In the genomic region with DNA sequence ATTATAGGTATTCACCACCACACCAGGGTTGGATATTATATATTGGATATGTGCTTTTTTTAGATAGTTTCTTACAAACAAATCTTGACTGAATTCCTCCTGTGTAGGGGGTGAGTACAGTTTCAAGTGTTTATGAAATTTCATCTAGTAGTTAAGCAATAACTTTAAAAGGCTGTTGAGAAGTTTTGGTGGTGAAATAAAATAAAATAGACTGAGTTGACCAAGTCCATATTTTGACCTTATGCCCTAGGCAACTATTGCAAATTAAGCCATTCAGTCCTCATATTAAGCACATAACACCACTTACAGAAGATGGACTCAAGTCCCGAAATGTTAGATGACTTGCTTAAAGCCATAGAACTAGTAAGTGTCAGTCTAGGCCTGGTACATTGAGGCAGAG, we compare ENCODE assay signal across 30 mouse cellular contexts. TPM values are rescaled to one million over a fixed set of nuclear protein-coding genes. Genes with fewer than 3 reads are reported as not detected.
DNase-seq lines count a peak whose midpoint lies in the region; ATAC-seq and TF ChIP-seq lines count a peak whose summit lies in the region.
"Had no signal": no experiment of that assay in that cellular context is flagged by ENCODE, and none has a peak within 500 bp of the region (broad histone marks: within the 10 kb centered on the region; RNA-seq: fewer than 3 reads in every experiment).

No protein-coding gene starts in this region.

- H3K4me2 ChIP-seq in liver, embryonic 12.5 days: no peak overlapping the region
- H3K4me2 ChIP-seq in lung, postnatal 0 days (replicated peaks; ENCODE audit: low read depth, low read length): no peak overlapping the region
- H3K4me2 ChIP-seq: embryonic facial prominence, embryonic 13.5 days; embryonic facial prominence, embryonic 15.5 days; forebrain, embryonic 12.5 days had no signal

- no peak overlapping the region for H3K9ac ChIP-seq in liver, adult 2 months (ENCODE audit: low read depth, low read length)
- H3K9ac ChIP-seq in liver, embryonic 12.5 days: no peak overlapping the region
- H3K9ac ChIP-seq in lung, postnatal 0 days (replicated peaks; ENCODE audit: low read depth): no peak overlapping the region
- H3K9ac ChIP-seq: embryonic facial prominence, embryonic 13.5 days; embryonic facial prominence, embryonic 15.5 days; forebrain, embryonic 12.5 days had no signal

- no peaks in the 10 kb centered on the region for H3K9me3 ChIP-seq in liver, embryonic 12.5 days (replicated peaks)
- H3K9me3 ChIP-seq in lung, postnatal 0 days (ENCODE audit: low read length): no peaks in the 10 kb centered on the region
- H3K9me3 ChIP-seq: embryonic facial prominence, embryonic 13.5 days; embryonic facial prominence, embryonic 15.5 days; forebrain, embryonic 10.5 days; forebrain, embryonic 12.5 days; G1E had no signal

- H3K4me1 ChIP-seq in liver, adult 2 months (ENCODE audit: control insufficient read depth, insufficient read depth, low read length): peaks cover 20% of the 10 kb centered on the region
- peaks cover 20% of the 10 kb centered on the region for H3K4me1 ChIP-seq in liver, embryonic 12.5 days
- no peaks in the 10 kb centered on the region; the same call in 1 of the 2 replicates for H3K4me1 ChIP-seq in lung, postnatal 0 days (ENCODE audit: insufficient read depth, low read depth, low read length)
- H3K4me1 ChIP-seq in brown adipose tissue, adult 24 weeks (ENCODE audit: control insufficient read depth, insufficient read depth, insufficient read length, low read length): peaks cover 5% of the 10 kb centered on the region; the same call in 1 of the 2 replicates

- H3K36me3 ChIP-seq in liver, adult 2 months (ENCODE audit: control insufficient read depth, insufficient read depth, low read length): no peaks in the 10 kb centered on the region
- no peaks in the 10 kb centered on the region for H3K36me3 ChIP-seq in liver, embryonic 12.5 days
- H3K36me3 ChIP-seq in lung, postnatal 0 days (ENCODE audit: insufficient read depth, low read length): no peaks in the 10 kb centered on the region
- H3K36me3 ChIP-seq: embryonic facial prominence, embryonic 13.5 days; embryonic facial prominence, embryonic 15.5 days; forebrain, embryonic 10.5 days; forebrain, embryonic 12.5 days had no signal

- no peak for ATAC-seq in liver, embryonic 12.5 days
- ATAC-seq in lung, postnatal 0 days: no peak
- ATAC-seq: CD4-positive, CD25-positive, alpha-beta regulatory T cell, adult 4 months; forebrain, embryonic 14.5 days; forebrain, embryonic 16.5 days had no signal

- H3K79me2 ChIP-seq in liver, adult 2 months (ENCODE audit: control insufficient read depth, insufficient read depth, low read length): peaks cover 19% of the 10 kb centered on the region

- 0 out of 2 replicates have a peak, but pooled peaks have one; percentile 17 for TF ChIP-seq EP300 in lung, postnatal 0 days (IDR thresholded peaks at IDR 0.05)

- no peaks in the 10 kb centered on the region for H3K27me3 ChIP-seq in liver, adult 2 months (ENCODE audit: control insufficient read depth, insufficient read depth, low read length)
- no peaks in the 10 kb centered on the region for H3K27me3 ChIP-seq in liver, embryonic 12.5 days (replicated peaks)
- no peaks in the 10 kb centered on the region for H3K27me3 ChIP-seq in lung, postnatal 0 days (replicated peaks; ENCODE audit: insufficient read depth, low read length)
- H3K27me3 ChIP-seq: CH12.LX; embryonic facial prominence, embryonic 13.5 days; embryonic facial prominence, embryonic 15.5 days; forebrain, embryonic 12.5 days had no signal

- DNase-seq in liver, adult 2 months (ENCODE audit: extremely low read depth, low read depth, low spot score): peak; percentile 81
- DNase-seq in lung, postnatal 0 days (ENCODE audit: low spot score): peak; percentile 74
- no peak for DNase-seq in lung, postnatal 36 days
- no peak for DNase-seq in ovary, postnatal 10 days (ENCODE audit: low spot score)
- DNase-seq: adrenal gland, adult 8-10 months; adrenal gland, postnatal 14 days; adrenal gland, postnatal 36 days; B cell, adult 2 months; cerebellum, adult 11 months; cerebellum, adult 18-20 months; cerebellum, adult 8-10 months; cerebellum, adult 9-11 months; cerebellum, postnatal 14 days; cerebellum, postnatal 36 days; embryo, embryonic 11 days had no signal

- 23% methylated on average over 1 of the region's 1 CpGs for WGBS in liver, adult 2 months
- WGBS in liver, embryonic 12.5 days (ENCODE audit: insufficient replicate concordance): 73% methylated on average over 1 of the region's 1 CpGs
- 72% methylated on average over 1 of the region's 1 CpGs for WGBS in lung, postnatal 0 days

- no peak overlapping the region for H3K4me3 ChIP-seq in liver, adult 2 months (ENCODE audit: insufficient read depth, low read depth, low read length)
- H3K4me3 ChIP-seq in liver, embryonic 12.5 days: no peak overlapping the region
- H3K4me3 ChIP-seq in lung, postnatal 0 days (ENCODE audit: low read depth, low read length): no peak overlapping the region
- H3K4me3 ChIP-seq in brown adipose tissue, adult 24 weeks (ENCODE audit: insufficient read depth, low read depth, low read length): no peak overlapping the region
- H3K4me3 ChIP-seq: embryonic facial prominence, embryonic 13.5 days; embryonic facial prominence, embryonic 15.5 days; erythroblast, embryonic 14.5 days; forebrain, embryonic 10.5 days; forebrain, embryonic 12.5 days had no signal

- TF ChIP-seq CTCF in liver, adult 2 months (IDR thresholded peaks at IDR 0.05; ENCODE audit: low read depth, low read length): no peak
- TF ChIP-seq CTCF in lung, postnatal 0 days (IDR thresholded peaks at IDR 0.05): no peak

- peak overlapping the region; percentile 93 for H3K27ac ChIP-seq in liver, adult 2 months (replicated peaks; ENCODE audit: insufficient read depth, low read depth, low read length)
- H3K27ac ChIP-seq in liver, embryonic 12.5 days: no peak overlapping the region
- H3K27ac ChIP-seq in lung, postnatal 0 days (ENCODE audit: low read length): 0 out of 2 replicates have a peak overlapping the region, but pooled peaks have one; percentile 26
- peak overlapping the region; percentile 68 for H3K27ac ChIP-seq in brown adipose tissue, adult 24 weeks (replicated peaks; ENCODE audit: low read depth, low read length)
- H3K27ac ChIP-seq: embryonic facial prominence, embryonic 13.5 days; embryonic facial prominence, embryonic 15.5 days; forebrain, embryonic 10.5 days; forebrain, embryonic 12.5 days had no signal

- no peak for TF ChIP-seq POLR2A in liver, adult 2 months (IDR thresholded peaks at IDR 0.05; ENCODE audit: extremely low read depth, insufficient read depth, low read length)

RNA-seq across cellular contexts. Expression of a gene that starts 1.9 kb away (rescaled TPM):
- total RNA-seq in liver, adult 2 months (2014; rRNA removed): 46.7 and 54.1 TPM in 2 replicates
- 26.3 and 28.8 TPM in 2 replicates for polyA plus RNA-seq in liver, adult 2 months (2012; rRNA removed)
- 13.3 and 14.2 TPM in 2 replicates for polyA plus RNA-seq in liver, embryonic 12.5 days (2016; fragmentation: Nextera tagmentation; extraction: Ambion mirVana)
- polyA plus RNA-seq in lung, postnatal 0 days (2015; fragmentation: Nextera tagmentation; extraction: Ambion mirVana): 10.4 and 16.2 TPM in 2 replicates
- 344 and 349 TPM in 2 replicates for polyA plus RNA-seq in brown adipose tissue, adult 24 weeks (2012; ENCODE audit: insufficient read depth, insufficient read length, missing spikeins)

RNA-seq across cellular contexts. Expression of a gene that starts 45.6 kb away (rescaled TPM):
- total RNA-seq in liver, adult 2 months (2014; rRNA removed): not detected in 2 replicates
- not detected in 2 replicates for polyA plus RNA-seq in liver, adult 2 months (2012; rRNA removed)
- not detected in 2 replicates for polyA plus RNA-seq in liver, embryonic 12.5 days (2016; fragmentation: Nextera tagmentation; extraction: Ambion mirVana)
- polyA plus RNA-seq in lung, postnatal 0 days (2015; fragmentation: Nextera tagmentation; extraction: Ambion mirVana): not detected in 2 replicates
- not detected in 2 replicates for polyA plus RNA-seq in brown adipose tissue, adult 24 weeks (2012; ENCODE audit: insufficient read depth, insufficient read length, missing spikeins)
- total RNA-seq: adrenal gland, adult 18-20 months; adrenal gland, adult 8-10 months; adrenal gland, postnatal 14 days; adrenal gland, postnatal 36 days; CH12.LX; common myeloid progenitor, adult 5-6 weeks had no signal
- polyA plus RNA-seq: CD4-positive, CD25-positive, alpha-beta regulatory T cell, adult 4 months; embryonic facial prominence, embryonic 11.5 days; embryonic facial prominence, embryonic 13.5 days; embryonic facial prominence, embryonic 15.5 days; erythroblast, embryonic 14.5 days; G1E had no signal

Comparison
In these comparisons a context has a peak if more than half of its experiments do, and no peak if none do; other contexts are left out.
1. DNase-seq: peak in liver, adult 2 months (single experiment) and lung, postnatal 0 days (single experiment); none in lung, postnatal 36 days (single experiment) and ovary, postnatal 10 days (single experiment).
2. RNA of a gene that starts 1.9 kb away (polyA plus RNA-seq): 344 to 349 TPM in brown adipose tissue, adult 24 weeks; 26.3 to 28.8 TPM in liver, adult 2 months, 13.3 to 14.2 TPM in liver, embryonic 12.5 days and 10.4 to 16.2 TPM in lung, postnatal 0 days; every median in the first group is over 10 times any median in the second.